Mouse (Mus musculus) liver, embryonic 14.5 days (tissue): Measurements from ENCODE around the gene Clint1.

Source experiments
- CTCF ChIP-seq: IDR thresholded peaks from 2 replicates; pipeline ENCODE4 v1.5.1; 2016; ENCODE audit warnings: antibody characterized with exemption, low read depth, control low read depth
- EP300 ChIP-seq: IDR thresholded peaks from 2 replicates; pipeline ENCODE4 v1.6.1; 2016; ENCODE audit warnings: antibody characterized with exemption, low read depth

GRCm38 (mm10) chr11:45947491-45947890 is 95.6 kb downstream of the Clint1 start:
- TF ChIP-seq CTCF: no peak
- TF ChIP-seq EP300: no peak
